Mouse (Mus musculus) cerebellum, adult 2 months (tissue): Measurements from ENCODE around the gene Notch1. TPM values are rescaled to one million over a fixed set of nuclear protein-coding genes. Genes with fewer than 3 reads are reported as not detected.

Experiments
- DNase-seq, 2 experiments: peaks; one replicate each; pipeline ENCODE4 v3.0.0; 2021
- H3K27ac ChIP-seq: fragments of 200-500 bp; 2 replicates; pipeline ENCODE4 v1.5.1; 2012; ENCODE audit warnings: low read length, control low read depth, inconsistent platforms; ENCODE audit not compliant: insufficient read depth
- H3K27me3 ChIP-seq: fragments of 200-500 bp; 2 replicates; pipeline ENCODE4 v1.6.1; 2012; ENCODE audit warnings: inconsistent platforms, mild to moderate bottlenecking, low read length, moderate library complexity; ENCODE audit not compliant: control insufficient read depth, insufficient read depth
- H3K4me1 ChIP-seq: fragments of 200-500 bp; 2 replicates; pipeline ENCODE4 v1.6.1; 2011; ENCODE audit warnings: low read length; ENCODE audit not compliant: control insufficient read depth, insufficient read depth
- H3K4me3 ChIP-seq: fragments of 200-500 bp; replicated peaks from 2 replicates; pipeline ENCODE3; 2011; ENCODE audit warnings: mild to moderate bottlenecking, low read depth, low read length, control low read depth; ENCODE audit not compliant: insufficient read depth
- CTCF ChIP-seq: fragments of 200-500 bp; IDR thresholded peaks from 2 replicates; pipeline ENCODE4 v1.5.1; 2011; ENCODE audit warnings: low read depth, mild to moderate bottlenecking, control low read depth, low read length, moderate library complexity, borderline replicate concordance; ENCODE audit not compliant: insufficient read depth
- POLR2A ChIP-seq: fragments of 200-500 bp; IDR thresholded peaks from 2 replicates; pipeline ENCODE4 v1.6.1; 2011; ENCODE audit warnings: low read length, control low read depth, borderline replicate concordance; ENCODE audit not compliant: insufficient read depth
- WGBS: fragments of 180-500 bp; shearing (Covaris S2); methylation state at CpG from one replicate; pipeline ENCODE4 v1.1.7; 2018; 5-methylcytosine and 5-hydroxymethylcytosine counted together
- polyA plus RNA-seq: library from polyadenylated mRNA; depleted of rRNA; stranded (reverse); fragments of >200 nt; gene quantifications from 2 replicates; pipeline ENCODE4 v1.2.3, GENCODE M21; 2012

Notch1 gene
- polyA plus RNA-seq, 1 experiment, result 10.5 TPM

GRCm38 (mm10) chr2:26503661-26504575 is 12.5 kb downstream of the Notch1 start:
- H3K4me1 ChIP-seq, result peaks cover 3% of the 10 kb centered on the region; the same call in 1 of the 2 replicates
- DNase-seq, result peak; percentile 24 to 26

DNA sequence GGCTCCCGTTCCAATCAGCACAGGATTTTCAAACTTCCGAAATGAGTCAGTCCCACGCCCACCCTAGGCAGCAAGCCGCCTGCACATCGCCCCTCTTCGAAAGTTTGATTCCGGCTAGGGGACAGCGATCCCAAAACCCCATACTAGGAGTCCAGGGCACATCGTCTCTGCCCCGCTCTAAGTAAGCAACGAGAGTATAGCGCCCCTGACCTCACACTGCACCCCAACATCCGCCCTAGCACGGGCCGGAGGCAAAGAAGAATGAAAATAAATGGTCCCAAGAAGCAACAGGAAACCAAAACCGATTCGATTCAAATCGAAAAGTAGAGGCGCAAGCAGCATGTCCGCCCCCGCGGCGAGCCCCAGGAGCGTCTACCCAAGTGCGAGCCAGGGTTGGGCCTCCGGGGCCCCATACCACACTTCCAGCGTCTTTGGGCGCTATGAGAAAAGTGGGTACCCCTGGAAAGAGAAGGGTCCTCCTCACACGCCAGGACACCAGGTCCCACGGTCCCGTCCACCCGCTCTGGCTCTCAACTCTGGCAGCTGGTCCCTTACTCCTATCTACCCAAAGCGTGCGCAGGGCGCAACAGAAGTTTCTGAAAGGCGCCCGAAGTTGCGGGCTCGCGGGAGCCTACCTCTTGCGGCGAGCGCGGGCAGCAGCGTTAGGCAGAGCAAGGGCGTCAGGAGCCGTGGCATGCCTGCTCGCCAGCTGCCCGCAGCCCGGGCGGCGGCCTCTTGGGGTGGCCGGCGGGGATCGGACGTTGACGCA is 13.4 kb downstream of the Notch1 start:
- TF ChIP-seq POLR2A (no peak), CTCF (no peak)
- Histone ChIP-seq H3K27me3 (peaks cover 2% of the 10 kb centered on the region; the same call in 1 of the 2 replicates), H3K4me1 (peaks cover 3% of the 10 kb centered on the region; the same call in 1 of the 2 replicates), H3K4me3 (peak overlapping the region; percentile 46), H3K27ac (peak overlapping the region; percentile 33; the same call in 1 of the 2 replicates)
- no peak for DNase-seq
- under 1% methylated on average over 57 of the region's 57 CpGs for WGBS

More at GRCm38 (mm10) chr2:26503661-26504575, 12.5 kb downstream of the Notch1 start:
- TF ChIP-seq POLR2A, result no peak
- TF ChIP-seq CTCF, result no peak
- H3K27me3 ChIP-seq, result peaks cover 2% of the 10 kb centered on the region; the same call in 1 of the 2 replicates
- H3K27ac ChIP-seq, result no peak overlapping the region
- 5% methylated on average over 59 of the region's 59 CpGs for WGBS
- H3K4me3 ChIP-seq, result peak overlapping the region; percentile 43

DNA sequence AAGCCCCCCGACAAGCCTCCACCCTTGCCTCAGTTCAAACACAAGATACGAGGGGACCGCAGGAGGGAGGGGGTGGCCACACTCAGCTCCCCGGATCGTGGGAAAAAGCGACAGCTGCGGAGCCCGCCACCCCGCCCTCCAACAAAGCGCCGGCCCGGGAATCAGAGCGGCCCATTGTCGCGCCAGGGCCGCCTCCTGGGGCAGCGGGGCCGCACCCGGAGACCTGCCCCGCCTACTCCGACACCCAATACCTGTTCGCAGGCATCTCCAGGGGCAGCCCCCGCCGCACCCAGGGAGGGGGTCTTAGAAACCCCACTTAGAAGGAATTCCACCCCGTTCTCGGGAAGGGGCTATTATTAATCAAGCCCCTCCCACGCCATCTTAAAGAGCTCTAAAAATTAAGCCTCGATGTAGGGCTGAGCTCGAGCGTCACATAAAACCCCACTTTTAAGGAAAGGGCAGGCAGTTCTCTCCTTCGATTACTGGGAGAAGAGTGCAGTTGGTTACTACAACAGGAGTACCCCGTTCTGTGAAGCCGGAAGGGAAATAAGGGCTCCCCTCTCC is 14.1 kb downstream of the Notch1 start:
- Histone ChIP-seq H3K27me3 (peaks cover 2% of the 10 kb centered on the region; the same call in 1 of the 2 replicates), H3K27ac (peak overlapping the region; percentile 33; the same call in 1 of the 2 replicates), H3K4me1 (peaks cover 3% of the 10 kb centered on the region; the same call in 1 of the 2 replicates), H3K4me3 (peak overlapping the region; percentile 46)
- under 1% methylated on average over 32 of the region's 33 CpGs for WGBS
- TF ChIP-seq POLR2A (no peak), CTCF (no peak)
- no peak for DNase-seq

GRCm38 (mm10) chr2:26501651-26502141 is 14.8 kb downstream of the Notch1 start:
- 4% methylated on average over 15 of the region's 15 CpGs for WGBS
- Histone ChIP-seq H3K4me3 (peak overlapping the region; percentile 28), H3K27me3 (peaks cover 2% of the 10 kb centered on the region; the same call in 1 of the 2 replicates), H3K27ac (no peak overlapping the region; the same call in 1 of the 2 replicates), H3K4me1 (peaks cover 3% of the 10 kb centered on the region; the same call in 1 of the 2 replicates)
- peak in 1 of 2 experiments; percentile 20 for DNase-seq
- TF ChIP-seq CTCF (no peak), POLR2A (no peak)

GRCm38 (mm10) chr2:26500599-26501370 is 15.7 kb downstream of the Notch1 start:
- WGBS, result 15% methylated on average over 14 of the region's 14 CpGs
- DNase-seq, result peak in 1 of 2 experiments; percentile 44
- peaks cover 3% of the 10 kb centered on the region; the same call in 1 of the 2 replicates for H3K4me1 ChIP-seq
- no peak overlapping the region; the same call in 1 of the 2 replicates for H3K27ac ChIP-seq
- peaks cover 2% of the 10 kb centered on the region; the same call in 1 of the 2 replicates for H3K27me3 ChIP-seq
- no peak for TF ChIP-seq POLR2A
- TF ChIP-seq CTCF, result no peak
- H3K4me3 ChIP-seq, result no peak overlapping the region

- Histone ChIP-seq H3K27ac (no peak overlapping the region; the same call in 1 of the 2 replicates), H3K27me3 (peaks cover 2% of the 10 kb centered on the region; the same call in 1 of the 2 replicates), H3K4me1 (peaks cover 3% of the 10 kb centered on the region; the same call in 1 of the 2 replicates), H3K4me3 (no peak overlapping the region)
- peak in 1 of 2 experiments; percentile 49 for DNase-seq
- TF ChIP-seq CTCF (no peak), POLR2A (no peak)
- WGBS, result 48% methylated on average over 4 of the region's 4 CpGs
Measured at GRCm38 (mm10) chr2:26500027-26500598, 16.4 kb downstream of the Notch1 start.
